Mouse (Mus musculus): ENCODE measurements around the gene Xrcc5. TPM values are rescaled to one million over a fixed set of nuclear protein-coding genes. Genes with fewer than 3 reads are reported as not detected.

Xrcc5 gene
- polyA plus RNA-seq, 1 experiment from 2014 or later = 34.0 TPM

DNA sequence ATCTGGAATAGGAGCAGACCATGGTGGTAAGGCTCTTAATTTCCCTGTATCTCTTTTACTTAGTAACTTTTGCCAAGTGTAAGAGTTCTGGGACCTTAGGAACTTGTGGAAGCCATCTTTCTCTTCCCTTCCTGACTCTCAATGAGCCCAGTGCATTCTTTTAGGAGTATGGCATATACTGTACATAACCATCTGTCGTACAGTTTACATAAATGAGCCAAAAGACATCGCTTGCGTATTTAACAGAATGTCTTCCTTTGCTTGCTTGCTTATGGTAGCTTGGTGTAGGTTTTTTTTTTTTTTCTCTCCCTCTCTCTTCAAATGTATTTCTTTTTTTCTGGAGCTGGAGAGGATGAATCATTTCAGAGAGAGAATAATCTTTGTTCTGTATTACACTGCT lies 65.7 kb downstream of the Xrcc5 start:
- Histone ChIP-seq H3K4me2 (ENCODE audit: low read depth, low read length) (no peak overlapping the region), H3K4me1 (ENCODE audit: control insufficient read depth, insufficient read depth, low read length) (no peaks in the 10 kb centered on the region), H3K27me3 (replicated peaks; ENCODE audit: control insufficient read depth, insufficient read depth, low read length) (no peaks in the 10 kb centered on the region), H3K9me3 (ENCODE audit: control insufficient read depth, low read length) (no peaks in the 10 kb centered on the region), H3K9ac (ENCODE audit: low read depth, low read length) (no peak overlapping the region), H3K4me3 (ENCODE audit: low read length) (no peak overlapping the region), H3K36me3 (ENCODE audit: control insufficient read depth, insufficient read depth, low read length) (0 out of 2 replicates have a peak, but pooled peaks cover 2% of the 10 kb centered on the region), H3K27ac (ENCODE audit: low read length) (no peak overlapping the region)
- 68% methylated on average over 3 of the region's 3 CpGs for WGBS
- no peak for ATAC-seq

GRCm38 (mm10) chr1:72373648-72374047 lies 66.4 kb downstream of the Xrcc5 start:
- 83% methylated on average over 6 of the region's 6 CpGs for WGBS
- ATAC-seq = no peak
- H3K4me1 ChIP-seq (ENCODE audit: control insufficient read depth, insufficient read depth, low read length) = no peaks in the 10 kb centered on the region
- H3K4me3 ChIP-seq (ENCODE audit: low read length) = no peak overlapping the region
- no peaks in the 10 kb centered on the region for H3K27me3 ChIP-seq (replicated peaks; ENCODE audit: control insufficient read depth, insufficient read depth, low read length)
- H3K27ac ChIP-seq (ENCODE audit: low read length) = no peak overlapping the region
- H3K36me3 ChIP-seq (ENCODE audit: control insufficient read depth, insufficient read depth, low read length) = 0 out of 2 replicates have a peak, but pooled peaks cover 2% of the 10 kb centered on the region
- H3K9me3 ChIP-seq (ENCODE audit: control insufficient read depth, low read length) = no peaks in the 10 kb centered on the region
- H3K4me2 ChIP-seq (ENCODE audit: low read depth, low read length) = no peak overlapping the region
- H3K9ac ChIP-seq (ENCODE audit: low read depth, low read length) = no peak overlapping the region

GRCm38 (mm10) chr1:72374049-72374448 lies 66.8 kb downstream of the Xrcc5 start:
- H3K9me3 ChIP-seq (ENCODE audit: control insufficient read depth, low read length) = no peaks in the 10 kb centered on the region
- H3K27ac ChIP-seq (ENCODE audit: low read length) = no peak overlapping the region
- H3K4me3 ChIP-seq (ENCODE audit: low read length) = no peak overlapping the region
- H3K27me3 ChIP-seq (replicated peaks; ENCODE audit: control insufficient read depth, insufficient read depth, low read length) = no peaks in the 10 kb centered on the region
- 80% methylated on average over 4 of the region's 4 CpGs for WGBS
- 0 out of 2 replicates have a peak, but pooled peaks cover 2% of the 10 kb centered on the region for H3K36me3 ChIP-seq (ENCODE audit: control insufficient read depth, insufficient read depth, low read length)
- no peak overlapping the region for H3K9ac ChIP-seq (ENCODE audit: low read depth, low read length)
- no peak for ATAC-seq
- no peak overlapping the region for H3K4me2 ChIP-seq (ENCODE audit: low read depth, low read length)
- H3K4me1 ChIP-seq (ENCODE audit: control insufficient read depth, insufficient read depth, low read length) = no peaks in the 10 kb centered on the region

- no peak overlapping the region for H3K27ac ChIP-seq (ENCODE audit: low read length)
- ATAC-seq = no peak
- no peaks in the 10 kb centered on the region for H3K4me1 ChIP-seq (ENCODE audit: control insufficient read depth, insufficient read depth, low read length)
- no peaks in the 10 kb centered on the region for H3K9me3 ChIP-seq (ENCODE audit: control insufficient read depth, low read length)
- H3K4me2 ChIP-seq (ENCODE audit: low read depth, low read length) = no peak overlapping the region
- WGBS = 74% methylated on average over 4 of the region's 4 CpGs
- H3K4me3 ChIP-seq (ENCODE audit: low read length) = no peak overlapping the region
- no peaks in the 10 kb centered on the region for H3K27me3 ChIP-seq (replicated peaks; ENCODE audit: control insufficient read depth, insufficient read depth, low read length)
- H3K9ac ChIP-seq (ENCODE audit: low read depth, low read length) = no peak overlapping the region
- H3K36me3 ChIP-seq (ENCODE audit: control insufficient read depth, insufficient read depth, low read length) = no peaks in the 10 kb centered on the region
These were observed 70.9 kb downstream of the Xrcc5 start for GRCm38 (mm10) chr1:72378151-72378550.

GRCm38 (mm10) chr1:72379752-72380353 lies 72.6 kb downstream of the Xrcc5 start:
- Histone ChIP-seq H3K4me2 (ENCODE audit: low read depth, low read length) (no peak overlapping the region), H3K9ac (ENCODE audit: low read depth, low read length) (no peak overlapping the region), H3K9me3 (ENCODE audit: control insufficient read depth, low read length) (no peaks in the 10 kb centered on the region), H3K4me3 (ENCODE audit: low read length) (no peak overlapping the region), H3K36me3 (ENCODE audit: control insufficient read depth, insufficient read depth, low read length) (no peaks in the 10 kb centered on the region), H3K27me3 (replicated peaks; ENCODE audit: control insufficient read depth, insufficient read depth, low read length) (no peaks in the 10 kb centered on the region), H3K27ac (ENCODE audit: low read length) (no peak overlapping the region), H3K4me1 (ENCODE audit: control insufficient read depth, insufficient read depth, low read length) (no peaks in the 10 kb centered on the region)
- WGBS = 88% methylated on average over 11 of the region's 11 CpGs
- no peak for ATAC-seq

DNA sequence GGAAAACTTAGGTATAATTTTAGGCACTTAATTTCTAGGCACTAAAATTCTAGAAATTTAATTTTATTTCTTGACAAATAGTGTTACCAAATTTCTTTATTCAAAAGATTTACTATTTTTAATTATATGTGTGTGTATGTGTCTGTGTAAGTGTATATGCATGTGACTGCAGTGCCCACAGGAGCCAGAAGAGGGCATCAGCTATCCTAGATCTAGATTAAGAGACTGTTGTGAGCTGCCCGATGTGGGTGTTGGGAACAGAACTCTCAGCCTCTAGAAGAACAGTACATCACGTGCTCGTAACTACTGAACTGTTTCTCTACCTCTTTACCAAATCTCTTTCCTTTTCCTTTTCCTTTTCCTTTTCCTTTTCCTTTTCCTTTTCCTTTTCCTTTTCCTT lies 73.3 kb downstream of the Xrcc5 start:
- Histone ChIP-seq H3K4me3 (ENCODE audit: low read length) (no peak overlapping the region), H3K27me3 (replicated peaks; ENCODE audit: control insufficient read depth, insufficient read depth, low read length) (no peaks in the 10 kb centered on the region), H3K36me3 (ENCODE audit: control insufficient read depth, insufficient read depth, low read length) (no peaks in the 10 kb centered on the region), H3K9me3 (ENCODE audit: control insufficient read depth, low read length) (no peaks in the 10 kb centered on the region), H3K4me2 (ENCODE audit: low read depth, low read length) (no peak overlapping the region), H3K4me1 (ENCODE audit: control insufficient read depth, insufficient read depth, low read length) (no peaks in the 10 kb centered on the region), H3K27ac (ENCODE audit: low read length) (no peak overlapping the region), H3K9ac (ENCODE audit: low read depth, low read length) (no peak overlapping the region)
- 96% methylated on average over 3 of the region's 3 CpGs for WGBS
- no peak for ATAC-seq

DNA sequence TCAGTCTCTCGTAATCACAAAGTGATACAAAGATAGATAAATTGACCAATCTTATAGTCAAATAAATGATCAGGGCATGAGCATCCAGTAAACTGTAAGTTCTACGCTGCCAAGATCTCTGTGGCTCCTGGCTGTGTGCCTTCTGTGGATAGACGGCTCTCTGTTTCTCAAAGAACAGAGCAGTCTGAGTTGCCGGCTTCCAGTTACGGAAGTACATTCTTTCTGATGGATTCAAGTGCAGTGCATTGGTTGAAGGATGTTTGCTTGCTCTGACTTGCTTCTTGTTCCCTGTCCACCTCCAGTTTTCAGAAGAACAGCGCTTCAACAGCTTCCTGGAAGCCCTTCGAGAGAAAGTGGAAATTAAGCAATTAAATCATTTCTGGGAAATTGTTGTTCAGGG lies 75.8 kb downstream of the Xrcc5 start:
- Histone ChIP-seq H3K4me2 (ENCODE audit: low read depth, low read length) (no peak overlapping the region), H3K27me3 (replicated peaks; ENCODE audit: control insufficient read depth, insufficient read depth, low read length) (no peaks in the 10 kb centered on the region), H3K9ac (ENCODE audit: low read depth, low read length) (no peak overlapping the region), H3K36me3 (ENCODE audit: control insufficient read depth, insufficient read depth, low read length) (no peaks in the 10 kb centered on the region), H3K27ac (ENCODE audit: low read length) (no peak overlapping the region), H3K4me1 (ENCODE audit: control insufficient read depth, insufficient read depth, low read length) (no peaks in the 10 kb centered on the region), H3K9me3 (ENCODE audit: control insufficient read depth, low read length) (no peaks in the 10 kb centered on the region), H3K4me3 (ENCODE audit: low read length) (no peak overlapping the region)
- ATAC-seq = no peak
- WGBS = 83% methylated on average over 7 of the region's 7 CpGs

DNA sequence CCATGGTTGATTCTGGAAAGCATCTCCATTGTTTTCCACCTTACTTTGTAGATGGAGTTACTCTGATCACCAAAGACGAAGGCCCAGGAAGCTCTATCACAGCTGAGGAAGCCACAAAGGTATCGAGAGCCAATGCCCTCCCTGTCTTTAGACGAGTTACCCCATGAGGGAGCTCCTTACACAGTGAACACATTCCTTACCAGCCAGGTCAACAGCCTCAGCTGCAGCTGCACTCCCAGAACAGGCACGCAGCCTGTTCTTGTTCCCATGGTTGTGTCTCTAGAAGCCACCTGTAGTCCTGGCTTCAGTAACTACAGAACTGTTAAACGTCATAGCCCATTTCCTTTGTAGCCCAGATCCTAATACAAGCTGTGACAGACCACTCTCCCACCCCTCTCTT lies 76.4 kb downstream of the Xrcc5 start:
- Histone ChIP-seq H3K9ac (ENCODE audit: low read depth, low read length) (no peak overlapping the region), H3K27ac (ENCODE audit: low read length) (no peak overlapping the region), H3K4me3 (ENCODE audit: low read length) (no peak overlapping the region), H3K4me2 (ENCODE audit: low read depth, low read length) (no peak overlapping the region), H3K36me3 (ENCODE audit: control insufficient read depth, insufficient read depth, low read length) (no peaks in the 10 kb centered on the region), H3K27me3 (replicated peaks; ENCODE audit: control insufficient read depth, insufficient read depth, low read length) (no peaks in the 10 kb centered on the region), H3K9me3 (ENCODE audit: control insufficient read depth, low read length) (no peaks in the 10 kb centered on the region), H3K4me1 (ENCODE audit: control insufficient read depth, insufficient read depth, low read length) (no peaks in the 10 kb centered on the region)
- 80% methylated on average over 5 of the region's 5 CpGs for WGBS
- ATAC-seq = no peak

- Histone ChIP-seq H3K9me3 (ENCODE audit: control insufficient read depth, low read length) (no peaks in the 10 kb centered on the region), H3K9ac (ENCODE audit: low read depth, low read length) (no peak overlapping the region), H3K4me1 (ENCODE audit: control insufficient read depth, insufficient read depth, low read length) (no peaks in the 10 kb centered on the region), H3K4me2 (ENCODE audit: low read depth, low read length) (no peak overlapping the region), H3K4me3 (ENCODE audit: low read length) (no peak overlapping the region), H3K36me3 (ENCODE audit: control insufficient read depth, insufficient read depth, low read length) (0 out of 2 replicates have a peak, but pooled peaks cover under 1% of the 10 kb centered on the region), H3K27ac (ENCODE audit: low read length) (no peak overlapping the region), H3K27me3 (replicated peaks; ENCODE audit: control insufficient read depth, insufficient read depth, low read length) (no peaks in the 10 kb centered on the region)
- WGBS = 87% methylated on average over 4 of the region's 4 CpGs
- no peak for ATAC-seq
These were observed 83.2 kb downstream of the Xrcc5 start for GRCm38 (mm10) chr1:72390420-72390819.

All from intestine, embryonic 16.5 days (tissue).